Mouse (Mus musculus): ENCODE measurements around the gene Yif1b. TPM values are rescaled to one million over a fixed set of nuclear protein-coding genes. Genes with fewer than 3 reads are reported as not detected.
A peak's percentile ranks its signal among the peaks of the same experiment; 100 is the strongest.

Yif1b gene
- polyA plus RNA-seq, 2 experiments: 107 to 139 TPM

- no peaks in the 10 kb centered on the region for H3K27me3 ChIP-seq (ENCODE audit: control insufficient read depth, insufficient read depth, low read length)
- no peak overlapping the region for H3K27ac ChIP-seq (replicated peaks; ENCODE audit: low read depth, low read length)
- ATAC-seq (ENCODE audit: low FRiP score, low read depth): no peak
- H3K9me3 ChIP-seq (ENCODE audit: control insufficient read depth, low read length): no peaks in the 10 kb centered on the region
- no peak overlapping the region for H3K9ac ChIP-seq (ENCODE audit: low read depth, low read length, severe bottlenecking)
- H3K4me3 ChIP-seq (replicated peaks; ENCODE audit: low read length): no peak overlapping the region
- DNase-seq (ENCODE audit: low spot score): no peak
- 90% methylated on average over 6 of the region's 6 CpGs for WGBS
- H3K4me2 ChIP-seq (replicated peaks; ENCODE audit: low read depth, low read length, severe bottlenecking): no peak overlapping the region
- no peaks in the 10 kb centered on the region for H3K36me3 ChIP-seq (ENCODE audit: control insufficient read depth, insufficient read depth, low read length)
- peaks cover 13% of the 10 kb centered on the region for H3K4me1 ChIP-seq (ENCODE audit: control insufficient read depth, insufficient read depth, low read length)
- TF ChIP-seq POLR2A (IDR thresholded peaks at IDR 0.05; ENCODE audit: borderline replicate concordance, extremely low read depth, insufficient read depth, insufficient read length): no peak
Measured at GRCm38 (mm10) chr7:29284523-29284922, 46.4 kb downstream of the Yif1b start.

DNA sequence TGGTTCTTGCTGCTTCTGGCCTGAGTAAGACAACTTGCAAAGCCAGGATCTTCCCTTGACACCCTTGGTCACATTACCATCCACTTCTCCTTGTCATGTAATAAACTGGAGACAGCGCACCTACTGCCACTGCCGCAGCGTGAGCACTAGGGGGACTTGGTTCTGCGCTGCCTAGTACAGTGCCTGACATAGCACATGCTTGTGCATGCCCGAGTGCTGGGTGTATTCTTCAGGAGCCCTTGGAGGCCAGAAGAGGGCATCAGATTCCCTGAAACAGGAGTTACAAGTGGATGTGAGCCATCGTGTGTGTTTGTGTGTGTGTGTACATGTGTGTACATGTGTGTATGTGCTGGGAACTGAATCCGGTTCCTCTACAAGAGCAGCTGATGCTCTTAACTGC, 49.4 kb downstream of the Yif1b start:
- ATAC-seq (ENCODE audit: low FRiP score, low read depth) (no peak), DNase-seq (ENCODE audit: low spot score) (no peak)
- no peak overlapping the region for H3K27ac ChIP-seq (replicated peaks; ENCODE audit: low read depth, low read length)
- no peak for TF ChIP-seq POLR2A (IDR thresholded peaks at IDR 0.05; ENCODE audit: borderline replicate concordance, extremely low read depth, insufficient read depth, insufficient read length)
- no peaks in the 10 kb centered on the region for H3K27me3 ChIP-seq (ENCODE audit: control insufficient read depth, insufficient read depth, low read length)
- no peaks in the 10 kb centered on the region for H3K36me3 ChIP-seq (ENCODE audit: control insufficient read depth, insufficient read depth, low read length)
- no peak overlapping the region for H3K4me3 ChIP-seq (replicated peaks; ENCODE audit: low read length)
- 90% methylated on average over 7 of the region's 7 CpGs for WGBS
- H3K4me1 ChIP-seq (ENCODE audit: control insufficient read depth, insufficient read depth, low read length): peaks cover 22% of the 10 kb centered on the region
- H3K9ac ChIP-seq (ENCODE audit: low read depth, low read length, severe bottlenecking): no peak overlapping the region
- H3K4me2 ChIP-seq (replicated peaks; ENCODE audit: low read depth, low read length, severe bottlenecking): no peak overlapping the region
- no peaks in the 10 kb centered on the region for H3K9me3 ChIP-seq (ENCODE audit: control insufficient read depth, low read length)

DNA sequence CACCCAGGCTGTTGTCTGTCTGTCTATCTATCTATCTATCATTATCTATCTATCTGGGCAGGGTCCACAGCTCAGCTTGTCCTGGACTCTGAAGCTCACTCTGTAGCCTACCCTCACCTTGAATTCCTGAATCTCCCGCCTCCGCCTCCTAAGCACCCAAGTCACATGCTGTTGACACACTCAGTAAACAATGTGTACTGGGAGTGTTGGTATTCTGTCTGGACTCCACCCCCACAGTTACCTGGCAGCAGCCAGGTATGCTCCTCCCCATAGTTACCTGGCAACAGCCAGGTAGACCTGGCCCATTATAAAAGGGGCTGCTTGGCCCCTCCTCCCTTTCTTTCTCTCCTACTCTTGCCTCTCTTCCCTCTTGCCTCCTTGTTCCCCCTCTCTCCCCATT, 50.0 kb downstream of the Yif1b start:
- no peak overlapping the region for H3K9ac ChIP-seq (ENCODE audit: low read depth, low read length, severe bottlenecking)
- no peak overlapping the region for H3K4me3 ChIP-seq (replicated peaks; ENCODE audit: low read length)
- H3K36me3 ChIP-seq (ENCODE audit: control insufficient read depth, insufficient read depth, low read length): no peaks in the 10 kb centered on the region
- ATAC-seq (ENCODE audit: low FRiP score, low read depth) (no peak), DNase-seq (ENCODE audit: low spot score) (no peak)
- 97% methylated on average over 2 of the region's 2 CpGs for WGBS
- peaks cover 28% of the 10 kb centered on the region for H3K4me1 ChIP-seq (ENCODE audit: control insufficient read depth, insufficient read depth, low read length)
- H3K27ac ChIP-seq (replicated peaks; ENCODE audit: low read depth, low read length): no peak overlapping the region
- no peaks in the 10 kb centered on the region for H3K27me3 ChIP-seq (ENCODE audit: control insufficient read depth, insufficient read depth, low read length)
- no peak for TF ChIP-seq POLR2A (IDR thresholded peaks at IDR 0.05; ENCODE audit: borderline replicate concordance, extremely low read depth, insufficient read depth, insufficient read length)
- no peaks in the 10 kb centered on the region for H3K9me3 ChIP-seq (ENCODE audit: control insufficient read depth, low read length)
- H3K4me2 ChIP-seq (replicated peaks; ENCODE audit: low read depth, low read length, severe bottlenecking): no peak overlapping the region

DNA sequence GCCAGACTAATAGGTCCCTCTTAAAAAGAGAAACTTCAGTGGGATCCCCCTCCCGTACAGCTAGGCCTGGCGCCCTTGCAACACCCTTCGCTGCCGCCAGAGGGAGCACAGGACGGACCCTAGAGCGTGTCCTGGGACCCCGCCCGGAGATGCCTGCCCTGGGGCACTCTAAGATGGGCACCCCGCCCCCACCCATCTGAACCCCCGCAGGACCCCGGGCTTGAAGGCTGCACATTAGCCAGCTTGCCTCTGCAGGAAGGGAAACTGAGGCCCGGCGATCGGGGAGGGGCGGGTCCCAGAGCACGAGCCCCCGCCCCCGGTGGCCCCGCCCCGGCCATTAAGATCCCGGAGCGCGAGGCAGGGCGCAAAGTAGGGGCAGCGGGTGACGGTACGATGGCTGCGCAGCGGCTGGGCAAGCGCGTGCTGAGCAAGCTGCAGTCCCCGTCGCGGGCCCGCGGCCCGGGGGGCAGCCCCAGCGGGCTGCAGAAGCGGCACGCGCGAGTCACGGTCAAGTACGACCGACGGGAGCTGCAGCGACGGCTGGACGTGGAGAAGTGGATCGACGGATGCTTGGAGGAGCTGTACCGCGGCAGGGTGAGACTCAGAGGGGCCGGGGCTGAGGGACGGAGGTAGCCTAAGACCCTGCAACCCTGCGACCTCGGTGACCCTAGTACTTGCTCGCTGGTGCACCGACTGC, 51.0 kb downstream of the Yif1b start, which contains the start of gene Ppp1r14a:
Ppp1r14a (plus strand) TSS at position 367 of the 697 bp plus-strand sequence.
- ATAC-seq (ENCODE audit: low FRiP score, low read depth) (peak; percentile 74; the same call in 1 of the 2 replicates), DNase-seq (ENCODE audit: low spot score) (peak; percentile 74)
- H3K27me3 ChIP-seq (ENCODE audit: control insufficient read depth, insufficient read depth, low read length): no peaks in the 10 kb centered on the region
- H3K4me2 ChIP-seq (replicated peaks; ENCODE audit: low read depth, low read length, severe bottlenecking): peak within 1 kb of the TSS; percentile 90
- H3K4me3 ChIP-seq (replicated peaks; ENCODE audit: low read length): peak within 1 kb of the TSS; percentile 58
- TF ChIP-seq POLR2A (IDR thresholded peaks at IDR 0.05; ENCODE audit: borderline replicate concordance, extremely low read depth, insufficient read depth, insufficient read length): no peak
- H3K9me3 ChIP-seq (ENCODE audit: control insufficient read depth, low read length): no peaks in the 10 kb centered on the region
- WGBS: under 1% methylated on average over 59 of the region's 59 CpGs
- no peaks in the 10 kb centered on the region for H3K36me3 ChIP-seq (ENCODE audit: control insufficient read depth, insufficient read depth, low read length)
- H3K9ac ChIP-seq (ENCODE audit: low read depth, low read length, severe bottlenecking): peak within 1 kb of the TSS; percentile 57
- no peak within 1 kb of the TSS for H3K27ac ChIP-seq (replicated peaks; ENCODE audit: low read depth, low read length)
- peaks cover 33% of the 10 kb centered on the region for H3K4me1 ChIP-seq (ENCODE audit: control insufficient read depth, insufficient read depth, low read length)

DNA sequence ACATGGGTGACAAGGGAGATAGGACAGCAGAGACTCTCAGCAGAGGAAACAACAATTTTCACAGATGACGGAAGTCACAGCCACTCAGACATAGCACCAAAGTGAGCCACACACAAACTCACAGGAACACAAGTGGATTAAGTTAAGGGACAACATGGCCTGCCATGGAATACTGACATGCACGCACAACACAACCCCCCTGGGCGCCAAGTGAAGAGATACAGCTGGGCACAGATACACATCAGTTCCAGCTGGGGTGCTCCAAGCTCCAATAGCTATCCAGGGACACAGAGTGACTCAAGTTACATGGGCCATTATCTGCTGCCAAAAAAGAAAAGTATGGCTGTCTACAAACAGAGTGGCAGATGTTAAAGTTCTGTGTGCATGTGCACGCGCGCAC, 51.7 kb downstream of the Yif1b start:
- no peak for ATAC-seq (ENCODE audit: low FRiP score, low read depth)
- Histone ChIP-seq H3K4me2 (replicated peaks; ENCODE audit: low read depth, low read length, severe bottlenecking) (peak overlapping the region; percentile 90), H3K4me1 (ENCODE audit: control insufficient read depth, insufficient read depth, low read length) (peaks cover 33% of the 10 kb centered on the region), H3K9ac (ENCODE audit: low read depth, low read length, severe bottlenecking) (peak overlapping the region; percentile 57; the same call in 1 of the 2 replicates), H3K27me3 (ENCODE audit: control insufficient read depth, insufficient read depth, low read length) (no peaks in the 10 kb centered on the region), H3K27ac (replicated peaks; ENCODE audit: low read depth, low read length) (no peak overlapping the region), H3K4me3 (replicated peaks; ENCODE audit: low read length) (peak overlapping the region; percentile 58; the same call in 1 of the 2 replicates), H3K36me3 (ENCODE audit: control insufficient read depth, insufficient read depth, low read length) (no peaks in the 10 kb centered on the region), H3K9me3 (ENCODE audit: control insufficient read depth, low read length) (no peaks in the 10 kb centered on the region)
- 73% methylated on average over 6 of the region's 6 CpGs for WGBS
- no peak for TF ChIP-seq POLR2A (IDR thresholded peaks at IDR 0.05; ENCODE audit: borderline replicate concordance, extremely low read depth, insufficient read depth, insufficient read length)
- DNase-seq (ENCODE audit: low spot score): no peak

Measured in limb, embryonic 14.5 days (tissue).